Mouse (Mus musculus) stomach, postnatal 0 days (tissue): ENCODE results near the gene Hsd17b1.

ENCODE experiments used
- CTCF ChIP-seq: IDR thresholded peaks from 2 replicates; pipeline ENCODE4 v1.5.1; 2016; ENCODE audit warnings: antibody characterized with exemption, low read depth, mild to moderate bottlenecking, moderate library complexity
- EP300 ChIP-seq: optimal IDR thresholded peaks from 2 replicates; pipeline ENCODE3; 2016; ENCODE audit warnings: antibody characterized with exemption

DNA sequence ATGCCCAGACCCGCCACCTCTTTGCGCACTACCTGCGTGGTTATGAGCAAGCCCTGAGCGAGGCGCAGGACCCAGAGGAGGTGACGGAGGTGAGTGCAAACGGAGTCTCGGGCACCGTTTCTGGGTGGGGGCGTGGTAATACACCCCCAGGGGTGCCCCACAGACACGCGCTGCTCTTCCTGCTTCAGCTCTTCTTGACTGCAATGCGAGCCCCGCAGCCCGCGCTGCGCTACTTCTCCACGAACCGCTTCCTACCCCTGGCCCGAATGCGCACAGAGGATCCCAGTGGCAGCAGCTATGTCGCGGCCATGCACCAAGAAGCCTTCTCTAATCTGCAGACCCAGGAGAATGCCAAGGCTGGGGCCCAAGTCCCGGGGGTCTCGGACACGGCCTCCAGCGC is 1.5 kb downstream of the Hsd17b1 start:
- TF ChIP-seq EP300 (no peak), CTCF (no peak)
